Mouse (Mus musculus): Measurements from ENCODE around the gene Crip3. TPM values are rescaled to one million over a fixed set of nuclear protein-coding genes. Genes with fewer than 3 reads are reported as not detected.

Gene Crip3
- total and polyA plus RNA-seq, 2 experiments from 2014 or later, result 1.00 TPM; not detected in 1

- no peak for ATAC-seq (ENCODE audit: insufficient read depth, low read depth)
- H3K4me2 ChIP-seq (ENCODE audit: low read depth, low read length), result no peak overlapping the region
- H3K9ac ChIP-seq (replicated peaks; ENCODE audit: low read depth, low read length), result no peak overlapping the region
- no peak overlapping the region for H3K27ac ChIP-seq (ENCODE audit: low read depth)
- no peaks in the 10 kb centered on the region for H3K4me1 ChIP-seq (ENCODE audit: control insufficient read depth, insufficient read depth)
- no peaks in the 10 kb centered on the region for H3K9me3 ChIP-seq (replicated peaks; ENCODE audit: control insufficient read depth, low read length)
- H3K36me3 ChIP-seq (replicated peaks; ENCODE audit: control insufficient read depth, insufficient read depth, low read length), result no peaks in the 10 kb centered on the region
- no peak overlapping the region for H3K4me3 ChIP-seq (ENCODE audit: low read depth, low read length)
- DNase-seq (ENCODE audit: low spot score), result no peak
- peaks cover 5% of the 10 kb centered on the region; the same call in 1 of the 2 replicates for H3K27me3 ChIP-seq (ENCODE audit: control insufficient read depth, insufficient read depth, low read length)
- TF ChIP-seq EP300 (IDR thresholded peaks at IDR 0.05; ENCODE audit: low read depth) (no peak), CTCF (IDR thresholded peaks at IDR 0.05; ENCODE audit: low read depth) (no peak)
- 68% methylated on average over 8 of the region's 8 CpGs for WGBS
Observed at GRCm38 (mm10) chr17:46476601-46477000, 47.9 kb downstream of the Crip3 start.

GRCm38 (mm10) chr17:46477286-46477685 is 48.6 kb downstream of the Crip3 start:
- H3K36me3 ChIP-seq (replicated peaks; ENCODE audit: control insufficient read depth, insufficient read depth, low read length), result no peaks in the 10 kb centered on the region
- H3K27me3 ChIP-seq (ENCODE audit: control insufficient read depth, insufficient read depth, low read length), result peaks cover 5% of the 10 kb centered on the region; the same call in 1 of the 2 replicates
- no peak overlapping the region for H3K9ac ChIP-seq (replicated peaks; ENCODE audit: low read depth, low read length)
- H3K9me3 ChIP-seq (replicated peaks; ENCODE audit: control insufficient read depth, low read length), result no peaks in the 10 kb centered on the region
- H3K4me3 ChIP-seq (ENCODE audit: low read depth, low read length), result no peak overlapping the region
- H3K4me2 ChIP-seq (ENCODE audit: low read depth, low read length), result no peak overlapping the region
- ATAC-seq (ENCODE audit: insufficient read depth, low read depth) (no peak), DNase-seq (ENCODE audit: low spot score) (no peak)
- H3K27ac ChIP-seq (ENCODE audit: low read depth), result no peak overlapping the region
- 87% methylated on average over 15 of the region's 15 CpGs for WGBS
- no peaks in the 10 kb centered on the region for H3K4me1 ChIP-seq (ENCODE audit: control insufficient read depth, insufficient read depth)
- TF ChIP-seq CTCF (IDR thresholded peaks at IDR 0.05; ENCODE audit: low read depth) (no peak), EP300 (IDR thresholded peaks at IDR 0.05; ENCODE audit: low read depth) (no peak)

Other genes with a start within 250 kb of the Crip3 start
- gene Polh, start 226.3 kb upstream of the Crip3 start, total RNA-seq (2014; rRNA removed; ENCODE audit: low replicate concordance), result 11.0 and 13.0 TPM in 2 replicates
- 7.8 and 7.9 TPM in 2 replicates for gene Polh, start 226.3 kb upstream of the Crip3 start, polyA plus RNA-seq (2015; fragmentation: Nextera tagmentation; extraction: Ambion mirVana)
- gene Xpo5, start 226.1 kb upstream of the Crip3 start, total RNA-seq (2014; rRNA removed; ENCODE audit: low replicate concordance), result 22.6 and 28.9 TPM in 2 replicates
- 9.9 and 11.7 TPM in 2 replicates for gene Xpo5, start 226.1 kb upstream of the Crip3 start, polyA plus RNA-seq (2015; fragmentation: Nextera tagmentation; extraction: Ambion mirVana)
- 35.7 and 38.3 TPM in 2 replicates for gene Polr1c, start 180.9 kb upstream of the Crip3 start, total RNA-seq (2014; rRNA removed; ENCODE audit: low replicate concordance)
- gene Polr1c, start 180.9 kb upstream of the Crip3 start, polyA plus RNA-seq (2015; fragmentation: Nextera tagmentation; extraction: Ambion mirVana), result 27.2 TPM in 2 replicates
- 16.0 and 21.3 TPM in 2 replicates for gene Yipf3, start 180.8 kb upstream of the Crip3 start, total RNA-seq (2014; rRNA removed; ENCODE audit: low replicate concordance)
- 68.5 and 78.4 TPM in 2 replicates for gene Yipf3, start 180.8 kb upstream of the Crip3 start, polyA plus RNA-seq (2015; fragmentation: Nextera tagmentation; extraction: Ambion mirVana)
- gene Lrrc73, start 175.4 kb upstream of the Crip3 start, total RNA-seq (2014; rRNA removed; ENCODE audit: low replicate concordance), result 1.3 and 1.5 TPM in 2 replicates
- 0.26 and 0.45 TPM in 2 replicates for gene Lrrc73, start 175.4 kb upstream of the Crip3 start, polyA plus RNA-seq (2015; fragmentation: Nextera tagmentation; extraction: Ambion mirVana)
- 30.1 and 31.9 TPM in 2 replicates for gene Tjap1, start 145.9 kb upstream of the Crip3 start, total RNA-seq (2014; rRNA removed; ENCODE audit: low replicate concordance)
- 20.1 and 22.6 TPM in 2 replicates for gene Tjap1, start 145.9 kb upstream of the Crip3 start, polyA plus RNA-seq (2015; fragmentation: Nextera tagmentation; extraction: Ambion mirVana)
- gene Dlk2, start 131.5 kb upstream of the Crip3 start, total RNA-seq (2014; rRNA removed; ENCODE audit: low replicate concordance), result 1.7 TPM in 1 of 2 replicates, not detected in the other
- 0.16 and 0.43 TPM in 2 replicates for gene Dlk2, start 131.5 kb upstream of the Crip3 start, polyA plus RNA-seq (2015; fragmentation: Nextera tagmentation; extraction: Ambion mirVana)
- 5.8 and 6.8 TPM in 2 replicates for gene Abcc10, start 100.6 kb upstream of the Crip3 start, total RNA-seq (2014; rRNA removed; ENCODE audit: low replicate concordance)
- 3.6 and 4.1 TPM in 2 replicates for gene Abcc10, start 100.6 kb upstream of the Crip3 start, polyA plus RNA-seq (2015; fragmentation: Nextera tagmentation; extraction: Ambion mirVana)
- 5.3 and 18.1 TPM in 2 replicates for gene Zfp318, start 45.2 kb upstream of the Crip3 start, total RNA-seq (2014; rRNA removed; ENCODE audit: low replicate concordance)
- gene Zfp318, start 45.2 kb upstream of the Crip3 start, polyA plus RNA-seq (2015; fragmentation: Nextera tagmentation; extraction: Ambion mirVana), result 4.2 and 4.4 TPM in 2 replicates
- gene Slc22a7, start 9.5 kb downstream of the Crip3 start, total RNA-seq (2014; rRNA removed; ENCODE audit: low replicate concordance), result not detected in 2 replicates
- not detected in 2 replicates for gene Slc22a7, start 9.5 kb downstream of the Crip3 start, polyA plus RNA-seq (2015; fragmentation: Nextera tagmentation; extraction: Ambion mirVana)
- 0.31 and 0.80 TPM in 2 replicates for gene Ttbk1, start 58.7 kb downstream of the Crip3 start, total RNA-seq (2014; rRNA removed; ENCODE audit: low replicate concordance)
- gene Ttbk1, start 58.7 kb downstream of the Crip3 start, polyA plus RNA-seq (2015; fragmentation: Nextera tagmentation; extraction: Ambion mirVana), result 0.04 TPM in 2 replicates
- gene Dnph1, start 67.8 kb downstream of the Crip3 start, total RNA-seq (2014; rRNA removed; ENCODE audit: low replicate concordance), result 7.0 and 16.0 TPM in 2 replicates
- 9.1 and 10.0 TPM in 2 replicates for gene Dnph1, start 67.8 kb downstream of the Crip3 start, polyA plus RNA-seq (2015; fragmentation: Nextera tagmentation; extraction: Ambion mirVana)
- 12.7 and 20.3 TPM in 2 replicates for gene Cul9, start 117.5 kb downstream of the Crip3 start, total RNA-seq (2014; rRNA removed; ENCODE audit: low replicate concordance)
- 4.9 and 6.1 TPM in 2 replicates for gene Cul9, start 117.5 kb downstream of the Crip3 start, polyA plus RNA-seq (2015; fragmentation: Nextera tagmentation; extraction: Ambion mirVana)
- gene Srf, start 127.2 kb downstream of the Crip3 start, total RNA-seq (2014; rRNA removed; ENCODE audit: low replicate concordance), result 192 and 271 TPM in 2 replicates
- gene Srf, start 127.2 kb downstream of the Crip3 start, polyA plus RNA-seq (2015; fragmentation: Nextera tagmentation; extraction: Ambion mirVana), result 6.4 and 8.8 TPM in 2 replicates
- gene Ptk7, start 200.6 kb downstream of the Crip3 start, total RNA-seq (2014; rRNA removed; ENCODE audit: low replicate concordance), result 57.9 and 70.4 TPM in 2 replicates
- gene Ptk7, start 200.6 kb downstream of the Crip3 start, polyA plus RNA-seq (2015; fragmentation: Nextera tagmentation; extraction: Ambion mirVana), result 16.9 and 17.2 TPM in 2 replicates
- 26.2 and 29.0 TPM in 2 replicates for gene Klc4, start 217.1 kb downstream of the Crip3 start, total RNA-seq (2014; rRNA removed; ENCODE audit: low replicate concordance)
- 25.1 and 28.8 TPM in 2 replicates for gene Klc4, start 217.1 kb downstream of the Crip3 start, polyA plus RNA-seq (2015; fragmentation: Nextera tagmentation; extraction: Ambion mirVana)
- gene Mrpl2, start 217.3 kb downstream of the Crip3 start, total RNA-seq (2014; rRNA removed; ENCODE audit: low replicate concordance), result 96.7 and 116 TPM in 2 replicates
- 152 and 158 TPM in 2 replicates for gene Mrpl2, start 217.3 kb downstream of the Crip3 start, polyA plus RNA-seq (2015; fragmentation: Nextera tagmentation; extraction: Ambion mirVana)
- 92.7 and 95.5 TPM in 2 replicates for gene Cul7, start 221.4 kb downstream of the Crip3 start, total RNA-seq (2014; rRNA removed; ENCODE audit: low replicate concordance)
- gene Cul7, start 221.4 kb downstream of the Crip3 start, polyA plus RNA-seq (2015; fragmentation: Nextera tagmentation; extraction: Ambion mirVana), result 18.6 and 20.6 TPM in 2 replicates
- 15.5 and 18.8 TPM in 2 replicates for gene Rrp36, start 245.4 kb downstream of the Crip3 start, total RNA-seq (2014; rRNA removed; ENCODE audit: low replicate concordance)
- 26.6 and 29.7 TPM in 2 replicates for gene Rrp36, start 245.4 kb downstream of the Crip3 start, polyA plus RNA-seq (2015; fragmentation: Nextera tagmentation; extraction: Ambion mirVana)
- 40.2 and 44.0 TPM in 2 replicates for gene Mea1, start 249.9 kb downstream of the Crip3 start, total RNA-seq (2014; rRNA removed; ENCODE audit: low replicate concordance)
- gene Mea1, start 249.9 kb downstream of the Crip3 start, polyA plus RNA-seq (2015; fragmentation: Nextera tagmentation; extraction: Ambion mirVana), result 101 and 114 TPM in 2 replicates

Data from heart, postnatal 0 days (tissue).